Mouse (Mus musculus) small intestine, adult 2 months (tissue): ENCODE measurements around the gene Gm13119. TPM values are rescaled to one million over a fixed set of nuclear protein-coding genes. Genes with fewer than 3 reads are reported as not detected.

Source experiments
- H3K27ac ChIP-seq: fragments of 200-500 bp; 2 replicates; pipeline ENCODE4 v1.5.1; 2012; ENCODE audit warnings: low read depth, low read length, control low read depth, inconsistent platforms; ENCODE audit not compliant: insufficient read depth
- H3K27me3 ChIP-seq: fragments of 200-500 bp; 2 replicates; pipeline ENCODE4 v1.6.1; 2012; ENCODE audit warnings: mild to moderate bottlenecking, moderate library complexity, low read length, inconsistent platforms; ENCODE audit not compliant: control insufficient read depth, insufficient read depth
- H3K36me3 ChIP-seq: fragments of 200-500 bp; 2 replicates; pipeline ENCODE4 v1.6.1; 2012; ENCODE audit warnings: mild to moderate bottlenecking, low read length, control low read depth, inconsistent platforms; ENCODE audit not compliant: control insufficient read depth, insufficient read depth
- H3K4me1 ChIP-seq: fragments of 200-500 bp; 2 replicates; pipeline ENCODE4 v1.6.1; 2012; ENCODE audit warnings: low read length, inconsistent platforms, mixed read lengths; ENCODE audit not compliant: control insufficient read depth, insufficient read depth, insufficient read length
- H3K4me3 ChIP-seq: fragments of 200-500 bp; 2 replicates; pipeline ENCODE4 v1.5.1; 2012; ENCODE audit warnings: low read depth, mild to moderate bottlenecking, control low read depth, inconsistent platforms, low read length, moderate library complexity
- CTCF ChIP-seq: fragments of 200-500 bp; IDR thresholded peaks from 2 replicates; pipeline ENCODE4 v1.5.1; 2012; ENCODE audit warnings: low read depth, mild to moderate bottlenecking, control low read depth, inconsistent platforms, low read length, moderate library complexity, mixed read lengths; ENCODE audit not compliant: insufficient replicate concordance, insufficient read length; ENCODE audit errors: extremely low read depth
- POLR2A ChIP-seq: fragments of 200-500 bp; IDR thresholded peaks from 2 replicates; pipeline ENCODE4 v1.6.1; 2012; ENCODE audit warnings: low read depth, mild to moderate bottlenecking, control low read depth, inconsistent platforms, low read length, moderate library complexity
- WGBS: fragments of 180-500 bp; shearing (Covaris S2); methylation state at CpG from one replicate; pipeline ENCODE4 v1.1.7; 2018; 5-methylcytosine and 5-hydroxymethylcytosine counted together
- polyA plus RNA-seq: library from polyadenylated mRNA; depleted of rRNA; stranded (reverse); fragments of >200 nt; gene quantifications from 2 replicates; pipeline ENCODE4 v1.2.3, GENCODE M21; 2012; rRNA removed

Gene Gm13119
- polyA plus RNA-seq, 1 experiment, result not detected

DNA sequence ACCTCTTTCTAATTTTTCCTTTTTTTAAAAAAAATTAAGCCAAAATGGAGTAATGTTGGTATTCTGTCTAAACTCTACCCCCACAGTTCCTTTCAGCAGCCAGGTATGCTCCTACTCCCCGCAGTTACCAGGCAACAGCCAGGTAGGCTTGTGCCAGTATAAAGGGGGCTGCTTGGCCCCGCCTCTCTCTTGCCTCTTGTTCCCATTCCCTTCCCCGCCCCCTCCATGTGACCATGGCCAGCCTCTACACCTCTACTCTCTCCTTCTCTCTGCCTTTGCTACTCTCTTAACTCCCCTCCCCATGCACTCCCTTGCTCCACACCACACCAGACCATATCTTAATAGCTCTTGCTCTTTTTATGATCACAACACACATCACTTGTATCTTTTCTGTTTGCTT lies 48.5 kb downstream of the Gm13119 start:
- Histone ChIP-seq H3K27me3 (no peaks in the 10 kb centered on the region; the same call in 1 of the 2 replicates), H3K36me3 (no peaks in the 10 kb centered on the region), H3K27ac (no peak overlapping the region), H3K4me1 (peaks cover 2% of the 10 kb centered on the region; the same call in 1 of the 2 replicates), H3K4me3 (no peak overlapping the region)
- TF ChIP-seq CTCF, result no peak
- no peak for TF ChIP-seq POLR2A
- 84% methylated on average over 3 of the region's 3 CpGs for WGBS

DNA sequence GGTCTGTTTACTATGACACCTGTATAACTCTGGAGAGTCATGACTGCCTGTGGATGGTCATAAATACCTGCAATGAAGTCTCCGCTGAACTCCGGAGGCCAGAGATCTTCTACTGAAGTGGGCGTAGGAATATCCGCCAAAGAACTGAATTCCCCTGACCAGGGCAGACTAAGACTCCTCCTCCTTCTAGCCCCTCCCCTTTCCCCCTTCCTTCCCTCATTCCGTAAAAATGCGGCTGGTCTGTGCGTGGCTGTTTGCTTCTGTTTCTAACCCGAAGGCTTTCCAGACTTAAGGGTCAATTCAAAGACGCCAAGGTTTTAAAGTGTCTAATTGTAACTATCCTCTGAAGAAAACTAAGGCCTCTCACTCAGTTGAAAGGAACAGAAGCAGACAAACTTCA lies 50.5 kb downstream of the Gm13119 start, which contains the start of gene Pramef12:
TSS of gene Pramef12 (minus strand) at position 175 of the 400 bp plus-strand sequence.
- Histone ChIP-seq H3K27me3 (no peaks in the 10 kb centered on the region; the same call in 1 of the 2 replicates), H3K36me3 (no peaks in the 10 kb centered on the region), H3K27ac (no peak within 1 kb of the TSS), H3K4me3 (no peak within 1 kb of the TSS), H3K4me1 (peaks cover 2% of the 10 kb centered on the region; the same call in 1 of the 2 replicates)
- no peak for TF ChIP-seq POLR2A
- TF ChIP-seq CTCF, result no peak
- 83% methylated on average over 9 of the region's 9 CpGs for WGBS

Other genes starting within 250 kb of the Gm13119 start
- not detected in 2 replicates for gene Oog3, start 195.3 kb upstream of the Gm13119 start, polyA plus RNA-seq
- not detected in 2 replicates for gene Oog2, start 167.2 kb upstream of the Gm13119 start, polyA plus RNA-seq
- gene C87977, start 144.6 kb upstream of the Gm13119 start, polyA plus RNA-seq, result not detected in 2 replicates
- gene Pramel5, start 77.5 kb upstream of the Gm13119 start, polyA plus RNA-seq, result not detected in 2 replicates
- not detected in 2 replicates for gene Gm13128, start 27.7 kb upstream of the Gm13119 start, polyA plus RNA-seq
- gene Pramef20, start 20.0 kb downstream of the Gm13119 start, polyA plus RNA-seq, result not detected in 2 replicates
- not detected in 2 replicates for gene Pramef12, start 50.5 kb downstream of the Gm13119 start, polyA plus RNA-seq
- not detected in 2 replicates for gene 1700012P22Rik, start 80.8 kb downstream of the Gm13119 start, polyA plus RNA-seq
- not detected in 2 replicates for gene Gm9944, start 95.4 kb downstream of the Gm13119 start, polyA plus RNA-seq
- gene Aadacl3, start 105.8 kb downstream of the Gm13119 start, polyA plus RNA-seq, result not detected in 2 replicates
- gene 9430007A20Rik, start 161.9 kb downstream of the Gm13119 start, polyA plus RNA-seq, result not detected in 2 replicates
- not detected in 2 replicates for gene Gm13124, start 207.2 kb downstream of the Gm13119 start, polyA plus RNA-seq